Mouse (Mus musculus): Measurements from ENCODE around the gene Fgfr2. TPM values are rescaled to one million over a fixed set of nuclear protein-coding genes. Genes with fewer than 3 reads are reported as not detected.
A peak's percentile ranks its signal among the peaks of the same experiment; 100 is the strongest.

Fgfr2 gene
- polyA plus RNA-seq, 1 experiment from 2014 or later: 104 TPM

DNA sequence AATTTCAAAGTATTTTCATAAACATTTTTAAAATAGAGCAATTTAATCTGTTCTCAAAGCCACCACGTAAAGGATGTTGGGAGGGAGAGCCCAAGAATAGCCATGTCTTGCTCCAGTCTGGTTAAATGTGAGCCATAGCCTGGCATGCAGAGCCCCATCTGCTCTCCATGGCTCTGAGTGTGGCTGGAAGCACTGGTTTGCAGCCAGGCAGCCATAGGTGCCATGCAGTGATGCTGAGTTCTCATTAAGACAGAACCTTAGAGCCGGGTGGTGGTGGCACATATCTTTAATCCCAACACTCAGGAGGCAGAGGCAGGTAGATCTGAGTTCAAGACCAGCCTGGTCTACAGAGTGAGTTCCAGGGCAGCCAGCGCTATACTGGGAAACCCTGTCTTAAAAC, 2822.5 kb downstream of the Fgfr2 start:
- Histone ChIP-seq H3K27ac (no peak overlapping the region), H3K4me3 (replicated peaks) (no peak overlapping the region), H3K9ac (no peak overlapping the region), H3K27me3 (replicated peaks) (no peaks in the 10 kb centered on the region), H3K4me2 (no peak overlapping the region), H3K9me3 (no peaks in the 10 kb centered on the region), H3K4me1 (0 out of 2 replicates have a peak, but pooled peaks cover 6% of the 10 kb centered on the region), H3K36me3 (no peaks in the 10 kb centered on the region)
- 88% methylated on average over 3 of the region's 3 CpGs for WGBS
- no peak for ATAC-seq (ENCODE audit: insufficient read depth, low FRiP score, low read depth)

DNA sequence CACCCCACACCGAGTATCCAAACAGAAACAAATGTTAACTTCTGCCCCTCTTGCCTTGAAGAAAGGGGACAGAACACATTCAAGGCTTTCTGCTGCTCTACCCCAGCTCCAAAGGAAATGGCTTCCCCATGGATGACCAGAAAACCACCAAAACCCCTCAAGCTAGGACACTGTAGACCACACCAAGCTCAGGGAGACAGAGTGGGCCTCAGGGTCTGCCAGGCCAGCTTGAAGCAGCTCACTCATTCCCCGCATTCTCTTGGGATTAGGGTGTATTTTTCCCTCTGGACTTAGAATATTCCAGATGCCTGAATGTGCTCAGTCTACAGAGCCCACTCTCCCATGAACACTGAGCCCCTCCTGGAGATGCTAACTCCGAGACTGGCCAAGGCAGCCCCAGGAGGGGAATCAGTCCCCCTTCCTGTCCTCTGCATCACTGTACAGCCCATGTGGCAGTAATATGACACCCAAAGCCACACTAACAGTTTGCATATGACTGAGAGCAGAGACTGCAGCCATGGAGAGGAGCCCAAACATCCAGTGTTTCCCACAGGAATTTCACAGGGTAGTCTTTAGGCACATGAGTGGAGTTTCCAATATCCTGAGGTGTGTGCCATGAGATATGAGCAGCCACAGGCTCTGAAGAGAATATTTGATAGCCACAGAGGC, 2824.1 kb downstream of the Fgfr2 start:
- Histone ChIP-seq H3K4me1 (0 out of 2 replicates have a peak, but pooled peaks cover 6% of the 10 kb centered on the region), H3K27ac (no peak overlapping the region), H3K4me3 (replicated peaks) (no peak overlapping the region), H3K9me3 (no peaks in the 10 kb centered on the region), H3K4me2 (no peak overlapping the region), H3K36me3 (no peaks in the 10 kb centered on the region), H3K27me3 (replicated peaks) (no peaks in the 10 kb centered on the region), H3K9ac (no peak overlapping the region)
- ATAC-seq (ENCODE audit: insufficient read depth, low FRiP score, low read depth): no peak
- WGBS: 56% methylated on average over 3 of the region's 3 CpGs

DNA sequence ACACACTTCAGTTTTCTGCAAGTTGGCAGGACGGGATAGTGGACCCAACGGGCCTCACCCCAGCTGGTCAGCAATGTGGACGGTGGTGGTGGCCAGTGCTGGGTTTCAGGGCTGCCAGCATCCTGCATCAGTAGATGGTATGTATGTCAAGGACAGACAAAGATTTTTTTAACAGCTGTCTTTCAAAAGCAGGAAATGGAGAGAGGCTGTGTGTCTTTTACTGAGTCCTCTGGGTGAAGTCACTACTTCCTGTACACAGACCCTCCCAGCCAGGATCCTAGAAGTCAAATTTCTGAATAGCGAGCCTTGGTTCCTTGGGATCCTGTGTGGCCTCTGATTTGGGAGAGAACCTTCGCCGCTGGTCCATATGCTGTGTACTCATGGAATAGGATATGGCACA, 2832.0 kb downstream of the Fgfr2 start:
- Histone ChIP-seq H3K36me3 (no peaks in the 10 kb centered on the region), H3K4me1 (peaks cover 9% of the 10 kb centered on the region; the same call in 1 of the 2 replicates), H3K4me2 (no peak overlapping the region), H3K4me3 (replicated peaks) (no peak overlapping the region), H3K27me3 (replicated peaks) (no peaks in the 10 kb centered on the region), H3K27ac (no peak overlapping the region; the same call in 1 of the 2 replicates), H3K9me3 (no peaks in the 10 kb centered on the region), H3K9ac (no peak overlapping the region)
- 73% methylated on average over 6 of the region's 6 CpGs for WGBS
- no peak for ATAC-seq (ENCODE audit: insufficient read depth, low FRiP score, low read depth)

DNA sequence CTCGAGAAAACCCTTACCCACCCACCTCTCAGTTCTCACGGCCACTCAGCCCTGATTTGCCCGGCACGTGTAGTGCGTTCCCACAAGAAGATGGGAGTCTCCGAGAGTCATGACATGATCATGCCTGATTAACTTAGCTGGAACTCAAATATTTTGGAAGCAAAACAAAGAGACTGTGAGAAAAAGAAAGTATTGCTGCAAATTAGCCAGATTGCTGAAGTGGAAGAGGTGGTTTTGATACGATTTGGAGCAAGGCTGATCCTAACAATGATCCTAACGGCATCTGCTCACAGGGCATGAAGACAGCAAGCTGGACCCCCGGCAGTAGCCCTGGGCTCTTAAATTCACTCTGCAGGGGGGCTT, 2833.7 kb downstream of the Fgfr2 start:
- no peak overlapping the region for H3K4me2 ChIP-seq
- no peak for ATAC-seq (ENCODE audit: insufficient read depth, low FRiP score, low read depth)
- H3K27me3 ChIP-seq (replicated peaks): no peaks in the 10 kb centered on the region
- 52% methylated on average over 9 of the region's 9 CpGs for WGBS
- no peak overlapping the region for H3K9ac ChIP-seq
- H3K4me1 ChIP-seq: peaks cover 9% of the 10 kb centered on the region; the same call in 1 of the 2 replicates
- peak overlapping the region; percentile 58; the same call in 1 of the 2 replicates for H3K27ac ChIP-seq
- no peak overlapping the region for H3K4me3 ChIP-seq (replicated peaks)
- no peaks in the 10 kb centered on the region for H3K9me3 ChIP-seq
- H3K36me3 ChIP-seq: no peaks in the 10 kb centered on the region

DNA sequence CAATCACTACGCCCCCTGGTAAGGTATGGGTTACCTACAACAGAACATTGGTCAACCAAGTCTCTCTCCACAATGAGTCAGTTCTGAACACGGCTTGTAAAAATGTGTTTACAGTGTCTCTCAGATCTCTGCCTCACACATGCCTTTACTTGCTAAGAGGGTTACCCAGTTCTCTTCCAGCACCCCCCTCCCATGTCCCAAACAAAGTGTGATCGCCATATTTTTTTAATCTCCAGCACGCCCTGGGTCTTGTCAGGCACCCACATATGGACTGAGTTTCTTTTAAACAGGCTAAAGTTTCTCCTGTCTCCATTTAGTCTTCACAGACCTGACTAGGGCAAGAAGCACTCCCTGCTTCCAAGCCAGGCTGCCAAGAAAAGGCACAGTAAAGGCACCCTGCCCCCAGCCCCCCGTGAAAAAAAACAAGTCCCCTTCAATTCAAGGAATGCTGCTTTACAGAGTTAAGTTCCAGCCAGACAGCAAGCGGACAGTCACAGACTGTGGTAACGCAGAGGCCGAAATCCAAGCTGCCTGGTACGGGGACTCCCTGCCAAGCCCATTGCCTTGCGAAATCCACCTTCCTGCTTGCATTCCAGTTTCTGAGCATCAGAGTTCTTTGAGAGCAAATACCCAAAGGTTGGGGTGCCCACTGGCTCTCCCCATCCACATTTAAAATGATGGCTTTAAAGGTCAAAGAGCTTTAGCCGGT, 2834.3 kb downstream of the Fgfr2 start:
- Histone ChIP-seq H3K27ac (peak overlapping the region; percentile 58), H3K27me3 (replicated peaks) (no peaks in the 10 kb centered on the region), H3K36me3 (no peaks in the 10 kb centered on the region), H3K4me3 (replicated peaks) (no peak overlapping the region), H3K9ac (no peak overlapping the region), H3K4me1 (peaks cover 9% of the 10 kb centered on the region; the same call in 1 of the 2 replicates), H3K4me2 (no peak overlapping the region), H3K9me3 (no peaks in the 10 kb centered on the region)
- WGBS: 53% methylated on average over 11 of the region's 11 CpGs
- ATAC-seq (ENCODE audit: insufficient read depth, low FRiP score, low read depth): no peak

DNA sequence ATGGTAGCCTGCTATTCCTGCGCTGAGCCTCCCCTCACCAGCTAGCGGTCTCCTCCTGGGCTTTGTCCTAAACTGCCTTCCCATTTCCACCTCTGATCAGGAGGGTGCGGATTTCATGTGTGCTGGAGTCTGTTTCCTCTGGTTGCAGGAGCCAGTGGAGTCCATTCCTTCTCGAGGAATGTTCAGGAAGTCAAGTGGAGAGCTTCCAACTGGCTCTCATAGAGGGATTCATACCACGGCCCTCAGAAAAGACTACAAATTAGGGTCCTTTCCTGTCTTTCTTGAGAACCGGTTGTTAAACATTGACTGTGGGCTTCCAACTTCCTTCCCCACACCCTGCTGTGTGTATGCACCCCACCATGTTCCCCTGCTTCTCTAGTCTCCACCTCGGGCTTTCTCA, 2834.9 kb downstream of the Fgfr2 start:
- H3K36me3 ChIP-seq: no peaks in the 10 kb centered on the region
- 49% methylated on average over 7 of the region's 7 CpGs for WGBS
- H3K4me2 ChIP-seq: no peak overlapping the region
- peak overlapping the region; percentile 58 for H3K27ac ChIP-seq
- no peaks in the 10 kb centered on the region for H3K9me3 ChIP-seq
- H3K4me3 ChIP-seq (replicated peaks): no peak overlapping the region
- no peak for ATAC-seq (ENCODE audit: insufficient read depth, low FRiP score, low read depth)
- H3K4me1 ChIP-seq: peaks cover 10% of the 10 kb centered on the region; the same call in 1 of the 2 replicates
- H3K9ac ChIP-seq: no peak overlapping the region
- no peaks in the 10 kb centered on the region for H3K27me3 ChIP-seq (replicated peaks)

DNA sequence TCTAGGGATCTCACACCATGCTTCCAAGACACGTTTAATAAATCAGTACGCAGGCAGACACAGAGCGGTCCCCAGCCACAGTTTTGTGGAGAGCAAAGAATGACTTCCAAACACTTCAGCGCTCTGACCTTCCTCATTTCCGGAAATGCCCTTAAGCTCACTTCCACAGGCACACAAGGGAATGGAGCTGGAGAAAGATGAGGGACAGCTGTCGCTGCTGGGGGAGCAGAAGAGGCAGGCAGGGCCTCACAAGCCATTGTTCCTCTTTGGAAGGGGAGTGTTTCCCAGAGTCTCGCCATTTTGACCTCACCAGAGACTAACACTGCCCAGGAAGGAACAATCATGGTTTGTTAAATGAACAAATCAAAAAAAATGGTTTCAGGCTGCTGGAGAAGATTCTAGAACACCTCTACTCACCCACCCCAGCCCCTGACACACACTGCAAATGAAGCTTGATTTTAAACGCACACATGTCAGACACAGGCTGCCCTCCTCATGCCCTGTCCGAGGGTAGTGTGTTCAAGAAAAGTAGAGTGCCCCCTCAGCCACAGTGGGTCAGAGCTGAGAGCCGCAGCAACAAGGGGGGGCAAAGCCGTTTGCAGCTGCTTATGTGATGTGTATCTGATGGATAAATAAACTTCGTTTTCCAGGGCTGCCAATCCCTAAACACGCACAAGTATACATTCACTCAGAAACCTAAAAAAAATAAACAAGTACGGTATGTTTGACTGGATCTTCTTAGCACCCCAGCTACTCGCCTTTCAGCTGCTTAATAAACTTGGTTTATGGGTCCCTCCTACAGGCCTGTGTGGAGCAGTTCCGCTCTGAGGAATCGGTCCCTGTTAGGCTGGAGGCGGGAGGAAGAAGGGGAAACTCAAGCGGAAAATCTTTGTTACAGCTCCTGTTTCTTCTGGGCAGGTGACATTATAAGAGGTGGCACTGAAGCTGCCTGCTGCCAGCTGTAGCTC, 2844.1 kb downstream of the Fgfr2 start:
- Histone ChIP-seq H3K36me3 (no peaks in the 10 kb centered on the region), H3K9me3 (no peaks in the 10 kb centered on the region), H3K4me2 (no peak overlapping the region), H3K27me3 (replicated peaks) (no peaks in the 10 kb centered on the region), H3K9ac (no peak overlapping the region), H3K4me1 (peaks cover 16% of the 10 kb centered on the region), H3K27ac (peak overlapping the region; percentile 73; the same call in 1 of the 2 replicates), H3K4me3 (replicated peaks) (no peak overlapping the region)
- WGBS: 36% methylated on average over 19 of the region's 19 CpGs
- no peak for ATAC-seq (ENCODE audit: insufficient read depth, low FRiP score, low read depth)

DNA sequence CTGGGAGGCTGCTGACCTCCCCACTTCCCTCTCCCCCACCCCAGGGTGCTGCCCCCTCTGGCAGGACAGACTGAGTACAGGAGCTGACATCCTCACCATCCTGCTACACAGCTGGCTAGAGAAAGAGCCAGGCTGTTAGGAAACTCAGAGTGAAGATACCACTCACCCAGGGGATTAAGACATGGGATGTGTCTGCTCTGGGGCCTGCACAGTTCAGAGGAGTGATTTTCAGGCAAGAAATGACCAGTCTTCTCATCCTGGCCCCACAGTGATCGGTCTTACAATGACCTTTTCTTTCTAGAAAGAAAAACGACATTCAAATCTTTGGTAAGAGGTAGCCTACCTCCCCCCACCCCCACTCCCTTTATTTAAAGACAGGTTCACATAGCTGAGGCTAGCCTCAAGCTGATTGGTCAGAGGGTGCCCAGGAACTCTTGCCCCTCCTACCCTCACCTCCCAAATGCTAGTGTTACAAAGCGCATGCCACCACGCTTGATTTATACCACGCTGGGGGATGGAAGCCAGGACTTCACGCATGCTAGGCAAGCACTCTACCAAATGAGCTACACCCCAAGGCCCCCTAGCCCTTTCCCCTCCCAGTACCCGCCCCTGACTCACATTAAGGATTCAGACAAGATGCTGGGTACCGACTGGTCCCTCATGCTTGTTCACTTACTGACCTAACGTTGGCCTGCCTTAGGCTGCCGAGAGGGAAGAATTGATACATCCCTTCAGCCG, 2845.0 kb downstream of the Fgfr2 start:
- ATAC-seq (ENCODE audit: insufficient read depth, low FRiP score, low read depth): 0 out of 2 replicates have a peak, but pooled peaks have one; percentile 2
- no peaks in the 10 kb centered on the region for H3K27me3 ChIP-seq (replicated peaks)
- no peak overlapping the region for H3K4me3 ChIP-seq (replicated peaks)
- H3K9ac ChIP-seq: no peak overlapping the region
- H3K9me3 ChIP-seq: no peaks in the 10 kb centered on the region
- H3K4me1 ChIP-seq: peaks cover 15% of the 10 kb centered on the region
- no peaks in the 10 kb centered on the region for H3K36me3 ChIP-seq
- WGBS: 50% methylated on average over 11 of the region's 11 CpGs
- peak overlapping the region; percentile 73; the same call in 1 of the 2 replicates for H3K27ac ChIP-seq
- H3K4me2 ChIP-seq: no peak overlapping the region

DNA sequence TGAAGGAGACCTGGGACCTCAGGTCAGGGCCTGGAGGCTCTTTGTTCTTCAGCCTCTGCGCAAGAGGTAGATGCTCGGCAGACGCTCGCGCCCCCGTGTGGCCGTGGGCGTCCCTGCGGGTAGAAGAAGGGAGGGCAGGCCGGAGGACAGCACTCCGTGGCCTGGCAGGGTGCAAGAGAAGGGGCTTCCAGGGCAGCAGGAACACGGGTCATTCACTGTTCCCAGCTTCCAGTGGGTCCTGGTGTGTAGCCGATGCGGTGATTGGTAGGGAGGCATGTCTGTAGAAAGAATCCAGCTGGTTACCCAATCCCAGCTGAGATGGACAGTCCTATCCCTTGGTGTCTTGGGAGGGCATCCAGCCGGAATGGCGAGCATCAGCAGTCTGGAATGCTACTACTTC, 2849.9 kb downstream of the Fgfr2 start:
- Histone ChIP-seq H3K4me2 (0 out of 2 replicates have a peak overlapping the region, but pooled peaks have one; percentile 4), H3K36me3 (no peaks in the 10 kb centered on the region), H3K9ac (no peak overlapping the region), H3K9me3 (no peaks in the 10 kb centered on the region), H3K4me1 (peaks cover 8% of the 10 kb centered on the region; the same call in 1 of the 2 replicates), H3K27ac (no peak overlapping the region), H3K4me3 (replicated peaks) (no peak overlapping the region), H3K27me3 (replicated peaks) (no peaks in the 10 kb centered on the region)
- WGBS: 13% methylated on average over 16 of the region's 16 CpGs
- ATAC-seq (ENCODE audit: insufficient read depth, low FRiP score, low read depth): peak; percentile 23; the same call in 1 of the 2 replicates

DNA sequence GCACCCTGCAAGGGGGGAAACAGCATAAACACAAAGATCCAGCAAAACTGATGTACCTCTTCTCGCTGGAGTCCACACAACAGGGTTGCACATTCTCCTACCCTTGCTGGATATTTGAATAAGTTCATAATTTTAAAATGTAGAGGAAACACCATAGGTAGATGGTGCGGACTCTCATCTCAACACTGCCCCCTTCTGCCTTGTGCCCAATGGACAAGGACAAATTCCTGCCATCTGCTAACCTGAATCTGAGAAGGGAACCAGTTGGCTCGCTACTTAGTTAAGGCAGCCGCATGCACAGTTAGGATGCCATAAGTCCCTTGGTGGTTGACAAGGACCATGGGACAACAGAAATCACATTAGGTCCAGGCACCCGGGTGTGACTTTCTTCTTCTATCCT, 2852.3 kb downstream of the Fgfr2 start:
- Histone ChIP-seq H3K27ac (no peak overlapping the region), H3K27me3 (replicated peaks) (no peaks in the 10 kb centered on the region), H3K9ac (no peak overlapping the region), H3K4me3 (replicated peaks) (no peak overlapping the region), H3K9me3 (no peaks in the 10 kb centered on the region), H3K36me3 (no peaks in the 10 kb centered on the region), H3K4me2 (no peak overlapping the region), H3K4me1 (peaks cover 14% of the 10 kb centered on the region)
- ATAC-seq (ENCODE audit: insufficient read depth, low FRiP score, low read depth): no peak
- 84% methylated on average over 5 of the region's 5 CpGs for WGBS
